Mouse (Mus musculus): Measurements from ENCODE around the gene Zdhhc19. TPM values are rescaled to one million over a fixed set of nuclear protein-coding genes. Genes with fewer than 3 reads are reported as not detected.

Zdhhc19 gene
- polyA plus RNA-seq, 1 experiment: 242 TPM

DNA sequence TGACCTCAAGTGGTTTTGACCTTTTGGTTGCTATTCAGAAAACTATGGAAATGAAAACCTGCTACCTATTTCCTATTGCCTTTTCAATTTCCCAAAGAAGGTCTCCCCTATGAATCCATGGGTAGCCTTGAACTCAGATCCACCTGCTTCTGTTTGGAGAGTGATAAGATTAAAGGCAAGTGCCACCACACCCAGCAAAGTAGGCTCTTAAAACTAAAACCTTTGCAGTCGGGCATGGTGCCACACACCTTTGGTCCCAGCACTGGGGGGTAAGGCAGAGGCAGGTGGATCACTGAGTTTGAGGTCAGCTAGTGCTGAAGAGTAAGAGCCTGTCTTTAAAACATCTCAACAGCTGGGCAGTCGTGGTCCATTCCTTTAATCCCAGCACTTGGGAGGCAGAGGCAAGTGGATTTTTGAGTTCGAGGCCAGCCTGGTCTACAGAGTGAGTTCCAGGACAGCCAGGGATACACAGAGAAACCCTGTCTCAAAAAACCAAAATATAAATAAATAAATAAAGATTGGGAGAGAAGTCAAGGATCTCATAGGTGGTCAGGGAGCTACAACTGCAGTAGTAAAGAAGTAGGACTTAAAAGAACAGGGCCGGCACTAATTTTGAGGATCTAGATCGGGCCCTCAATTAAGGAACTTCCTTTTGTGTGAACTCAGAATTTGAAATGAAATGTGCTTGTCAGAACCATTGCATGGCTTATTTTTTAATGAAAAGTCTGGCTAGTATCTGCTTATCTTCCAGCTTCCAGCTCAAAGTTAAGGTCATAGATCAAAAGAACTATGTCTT lies 114.6 kb downstream of the Zdhhc19 start:
- Histone ChIP-seq H3K27me3 (ENCODE audit: control insufficient read depth, insufficient read depth, low read length) (no peaks in the 10 kb centered on the region), H3K4me1 (ENCODE audit: control insufficient read depth, insufficient read depth, low read length) (peaks cover 5% of the 10 kb centered on the region), H3K36me3 (ENCODE audit: control insufficient read depth, insufficient read depth, low read length) (peaks cover 1% of the 10 kb centered on the region; the same call in 1 of the 2 replicates), H3K27ac (ENCODE audit: control insufficient read depth, insufficient read depth, low read depth, low read length) (no peak overlapping the region), H3K4me3 (ENCODE audit: control insufficient read depth, low read depth, low read length) (no peak overlapping the region)
- TF ChIP-seq CTCF (IDR thresholded peaks at IDR 0.05; ENCODE audit: control insufficient read depth, insufficient read depth, insufficient replicate concordance, low read depth, low read length): no peak
- TF ChIP-seq POLR2A (IDR thresholded peaks at IDR 0.05; ENCODE audit: control insufficient read depth, low read depth, low read length): no peak

Other genes with a start within 250 kb of the Zdhhc19 start
- 3.7 and 4.8 TPM in 2 replicates for gene Fbxo45, start 249.1 kb upstream of the Zdhhc19 start, polyA plus RNA-seq (2012; rRNA removed)
- gene Wdr53, start 249.0 kb upstream of the Zdhhc19 start, polyA plus RNA-seq (2012; rRNA removed): 35.2 and 39.4 TPM in 2 replicates
- 0.14 and 0.21 TPM in 2 replicates for gene Smco1, start 224.8 kb upstream of the Zdhhc19 start, polyA plus RNA-seq (2012; rRNA removed)
- 16.9 and 17.9 TPM in 2 replicates for gene Rnf168, start 218.8 kb upstream of the Zdhhc19 start, polyA plus RNA-seq (2012; rRNA removed)
- gene Ubxn7, start 164.0 kb upstream of the Zdhhc19 start, polyA plus RNA-seq (2012; rRNA removed): 13.4 and 16.6 TPM in 2 replicates
- gene Tm4sf19, start 95.8 kb upstream of the Zdhhc19 start, polyA plus RNA-seq (2012; rRNA removed): 4.0 and 4.4 TPM in 2 replicates
- 169 and 187 TPM in 2 replicates for gene Tctex1d2, start 76.6 kb upstream of the Zdhhc19 start, polyA plus RNA-seq (2012; rRNA removed)
- gene Pcyt1a, start 65.3 kb upstream of the Zdhhc19 start, polyA plus RNA-seq (2012; rRNA removed): 83.0 and 83.7 TPM in 2 replicates
- 0.49 and 0.87 TPM in 2 replicates for gene Slc51a, start 8.4 kb upstream of the Zdhhc19 start, polyA plus RNA-seq (2012; rRNA removed)
- 3.7 and 5.5 TPM in 2 replicates for gene Tfrc, start 112.7 kb downstream of the Zdhhc19 start, polyA plus RNA-seq (2012; rRNA removed)
- 21.4 and 23.4 TPM in 2 replicates for gene Tnk2, start 147.6 kb downstream of the Zdhhc19 start, polyA plus RNA-seq (2012; rRNA removed)
- gene Muc4, start 239.6 kb downstream of the Zdhhc19 start, polyA plus RNA-seq (2012; rRNA removed): 98.8 and 102 TPM in 2 replicates